In the genomic region with DNA sequence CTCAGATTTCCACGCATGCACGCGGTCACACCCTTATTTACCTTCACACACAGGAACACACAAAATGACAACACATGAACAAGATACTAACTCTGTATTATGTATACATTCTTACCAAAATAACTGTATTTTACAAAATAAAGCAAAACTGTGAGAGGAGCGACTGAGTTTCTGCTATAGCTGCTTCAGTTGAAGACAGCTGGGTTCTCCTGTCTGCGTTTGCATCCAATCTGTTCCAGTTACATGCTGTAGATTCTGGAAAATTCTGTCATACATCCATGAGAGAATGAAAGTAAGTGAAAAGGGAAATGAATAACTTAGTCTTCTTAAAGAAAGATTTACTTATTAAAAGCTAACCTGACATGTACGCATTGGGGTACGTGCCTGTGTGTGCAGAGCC, we compare ENCODE assay signal across 17 mouse cellular contexts.
"Had no signal": no experiment of that assay in that cellular context is flagged by ENCODE, and none has a peak within 500 bp of the region (broad histone marks: within the 10 kb centered on the region; RNA-seq: fewer than 3 reads in every experiment).

No protein-coding gene starts in this region.

- H3K4me3 ChIP-seq: lung, embryonic 15.5 days; megakaryocyte, embryonic 14.5 days; midbrain, embryonic 13.5 days; midbrain, embryonic 15.5 days; neural tube, embryonic 12.5 days; stomach, embryonic 15.5 days had no signal

- H3K36me3 ChIP-seq: lung, embryonic 15.5 days; midbrain, embryonic 13.5 days; midbrain, embryonic 15.5 days; neural tube, embryonic 12.5 days; stomach, embryonic 15.5 days had no signal

- H3K27me3 ChIP-seq: lung, embryonic 15.5 days; midbrain, embryonic 13.5 days; midbrain, embryonic 15.5 days; neural tube, embryonic 12.5 days; stomach, embryonic 15.5 days had no signal

- DNase-seq: liver, postnatal 0 days; lung, adult 2 months; lung, postnatal 14 days; lung, postnatal 36 days; right cerebral cortex, postnatal 25 days; thymus, adult 2 months; thymus, postnatal 25 days had no signal

- H3K27ac ChIP-seq: lung, embryonic 15.5 days; macrophage; midbrain, embryonic 13.5 days; midbrain, embryonic 15.5 days; neural tube, embryonic 12.5 days; stomach, embryonic 15.5 days; stomach, postnatal 0 days had no signal

- H3K9me3 ChIP-seq: lung, embryonic 15.5 days; midbrain, embryonic 13.5 days; midbrain, embryonic 15.5 days; neural tube, embryonic 12.5 days; stomach, embryonic 15.5 days had no signal

- H3K4me1 ChIP-seq: lung, embryonic 15.5 days; megakaryocyte, embryonic 14.5 days; stomach, embryonic 15.5 days had no signal

- ATAC-seq: liver, postnatal 0 days; lung, postnatal 0 days; midbrain, embryonic 13.5 days; midbrain, embryonic 15.5 days had no signal

- H3K9ac ChIP-seq: liver, postnatal 0 days; lung, embryonic 15.5 days; midbrain, embryonic 13.5 days; midbrain, embryonic 15.5 days; neural tube, embryonic 12.5 days; stomach, embryonic 15.5 days had no signal

- H3K4me2 ChIP-seq: lung, embryonic 15.5 days; midbrain, embryonic 11.5 days; midbrain, embryonic 13.5 days; midbrain, embryonic 15.5 days; neural tube, embryonic 12.5 days; stomach, embryonic 15.5 days had no signal
